Mouse (Mus musculus): ENCODE measurements around the gene Rbm19. TPM values are rescaled to one million over a fixed set of nuclear protein-coding genes. Genes with fewer than 3 reads are reported as not detected.

The Rbm19 gene
- polyA plus RNA-seq, 1 experiment from 2014 or later, result 27.6 TPM

DNA sequence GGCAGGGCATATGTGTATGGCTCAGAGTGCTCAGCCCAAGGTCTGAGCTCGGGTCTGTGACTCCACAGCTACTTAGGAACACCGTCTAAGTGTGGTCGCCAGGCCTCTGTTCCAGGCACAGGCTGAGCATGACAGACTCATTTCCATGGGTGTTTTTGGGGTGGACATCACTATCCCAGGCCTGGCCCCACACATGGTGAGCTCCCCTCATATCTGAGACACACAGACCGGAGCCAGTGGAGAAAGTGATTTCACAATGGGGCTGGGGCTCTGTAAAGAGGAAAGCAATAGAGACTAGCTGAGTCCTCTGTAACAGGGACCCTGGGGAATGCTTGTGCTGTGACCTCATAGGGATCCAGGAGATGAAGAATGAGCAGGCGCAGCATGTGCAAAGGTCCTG lies 20.8 kb downstream of the Rbm19 start:
- 92% methylated on average over 5 of the region's 5 CpGs for WGBS
- Histone ChIP-seq H3K4me1 (replicated peaks) (peaks cover 23% of the 10 kb centered on the region), H3K27me3 (ENCODE audit: insufficient read depth, poor library complexity, severe bottlenecking) (0 out of 2 replicates have a peak, but pooled peaks cover 6% of the 10 kb centered on the region), H3K27ac (peak overlapping the region; percentile 77; the same call in 1 of the 2 replicates), H3K4me3 (no peak overlapping the region), H3K36me3 (peaks cover 79% of the 10 kb centered on the region), H3K9me3 (no peaks in the 10 kb centered on the region)
- no peak for DNase-seq (ENCODE audit: low spot score)

DNA sequence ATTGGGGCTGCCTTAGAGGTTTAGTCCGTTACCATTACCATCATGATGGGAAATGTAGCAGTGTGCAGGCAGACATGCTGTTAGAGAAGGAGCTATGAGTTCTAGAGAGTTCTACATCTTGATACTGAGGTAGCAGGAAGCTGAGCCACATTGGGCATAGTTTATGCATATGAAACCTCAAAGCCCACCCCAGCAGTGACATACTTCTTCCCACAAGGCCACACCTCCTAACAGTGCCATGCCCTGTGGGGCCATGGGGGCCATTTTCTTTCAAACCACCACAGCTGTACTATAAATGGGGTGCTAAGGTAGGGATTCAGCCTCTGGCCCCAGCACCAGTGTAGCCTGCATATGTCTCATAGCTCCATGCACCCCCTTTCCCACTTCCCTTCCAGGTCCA lies 21.6 kb downstream of the Rbm19 start:
- no peaks in the 10 kb centered on the region for H3K9me3 ChIP-seq
- H3K27me3 ChIP-seq (ENCODE audit: insufficient read depth, poor library complexity, severe bottlenecking), result 0 out of 2 replicates have a peak, but pooled peaks cover 6% of the 10 kb centered on the region
- 98% methylated on average over 1 of the region's 1 CpGs for WGBS
- peaks cover 23% of the 10 kb centered on the region for H3K4me1 ChIP-seq (replicated peaks)
- peak overlapping the region; percentile 2; the same call in 1 of the 2 replicates for H3K4me3 ChIP-seq
- peak overlapping the region; percentile 69 for H3K27ac ChIP-seq
- peaks cover 78% of the 10 kb centered on the region for H3K36me3 ChIP-seq
- DNase-seq (ENCODE audit: low spot score), result no peak

GRCm38 (mm10) chr5:120138406-120138805 lies 22.1 kb downstream of the Rbm19 start:
- DNase-seq (ENCODE audit: low spot score), result no peak
- H3K36me3 ChIP-seq, result peaks cover 77% of the 10 kb centered on the region
- H3K27ac ChIP-seq, result peak overlapping the region; percentile 69
- H3K4me1 ChIP-seq (replicated peaks), result peaks cover 23% of the 10 kb centered on the region
- H3K9me3 ChIP-seq, result no peaks in the 10 kb centered on the region
- H3K4me3 ChIP-seq, result peak overlapping the region; percentile 2; the same call in 1 of the 2 replicates
- 87% methylated on average over 3 of the region's 3 CpGs for WGBS
- H3K27me3 ChIP-seq (ENCODE audit: insufficient read depth, poor library complexity, severe bottlenecking), result 0 out of 2 replicates have a peak, but pooled peaks cover 6% of the 10 kb centered on the region

DNA sequence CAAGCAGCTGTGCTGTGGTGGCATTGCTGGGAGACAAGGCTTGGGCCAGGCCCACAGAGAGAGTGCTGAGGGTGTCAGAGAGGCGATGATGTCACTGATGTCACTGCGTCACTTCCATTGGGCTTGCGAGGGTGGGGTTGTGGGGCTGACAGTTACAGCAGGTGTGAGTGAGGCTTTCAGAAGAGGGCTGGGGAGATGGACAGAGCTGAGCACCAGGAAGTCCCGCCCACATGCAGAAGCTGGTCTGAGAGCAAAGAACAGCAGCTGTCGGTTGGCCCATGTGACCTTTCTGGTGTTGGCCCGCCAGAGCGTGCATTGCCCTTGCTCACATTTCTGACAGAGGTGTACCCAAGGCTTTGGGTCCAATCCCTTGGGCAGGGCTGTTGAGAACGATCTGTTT lies 23.0 kb downstream of the Rbm19 start:
- Histone ChIP-seq H3K27me3 (ENCODE audit: insufficient read depth, poor library complexity, severe bottlenecking) (peaks cover 6% of the 10 kb centered on the region; the same call in 1 of the 2 replicates), H3K4me3 (no peak overlapping the region), H3K27ac (peak overlapping the region; percentile 69), H3K9me3 (no peaks in the 10 kb centered on the region), H3K4me1 (replicated peaks) (peaks cover 23% of the 10 kb centered on the region), H3K36me3 (peaks cover 77% of the 10 kb centered on the region)
- DNase-seq (ENCODE audit: low spot score), result peak; percentile 27
- WGBS, result 67% methylated on average over 8 of the region's 8 CpGs

- Histone ChIP-seq H3K4me1 (replicated peaks) (peaks cover 31% of the 10 kb centered on the region), H3K27me3 (ENCODE audit: insufficient read depth, poor library complexity, severe bottlenecking) (peaks cover 24% of the 10 kb centered on the region; the same call in 1 of the 2 replicates), H3K27ac (no peak overlapping the region), H3K9me3 (no peaks in the 10 kb centered on the region), H3K36me3 (peaks cover 63% of the 10 kb centered on the region), H3K4me3 (no peak overlapping the region)
- 55% methylated on average over 7 of the region's 7 CpGs for WGBS
- DNase-seq (ENCODE audit: low spot score), result no peak
Observed at GRCm38 (mm10) chr5:120143941-120144340, 27.7 kb downstream of the Rbm19 start.

- H3K36me3 ChIP-seq, result peaks cover 71% of the 10 kb centered on the region
- peak overlapping the region; percentile 85 for H3K27ac ChIP-seq
- H3K27me3 ChIP-seq (ENCODE audit: insufficient read depth, poor library complexity, severe bottlenecking), result peaks cover 26% of the 10 kb centered on the region; the same call in 1 of the 2 replicates
- peaks cover 26% of the 10 kb centered on the region for H3K4me1 ChIP-seq (replicated peaks)
- no peaks in the 10 kb centered on the region for H3K9me3 ChIP-seq
- no peak overlapping the region for H3K4me3 ChIP-seq
- no peak for DNase-seq (ENCODE audit: low spot score)
- 56% methylated on average over 19 of the region's 19 CpGs for WGBS
Observed at GRCm38 (mm10) chr5:120145371-120146050, 29.2 kb downstream of the Rbm19 start.

DNA sequence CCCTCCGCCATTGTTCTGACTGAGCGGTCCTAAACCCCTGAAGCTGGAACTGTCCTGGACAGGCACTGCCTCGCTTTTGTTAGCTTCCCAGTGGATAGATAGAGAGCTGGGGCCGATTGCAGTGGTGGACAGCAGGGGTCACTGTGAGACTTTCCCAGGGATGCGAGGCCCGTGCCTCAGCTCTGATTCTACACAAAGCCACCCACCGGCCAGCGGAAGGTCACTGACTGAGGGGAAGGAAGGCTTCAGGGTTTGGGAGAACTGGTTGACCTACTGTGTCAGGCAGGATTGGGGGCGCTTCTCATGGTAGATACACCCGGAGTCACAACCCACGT lies 29.8 kb downstream of the Rbm19 start:
- Histone ChIP-seq H3K9me3 (no peaks in the 10 kb centered on the region), H3K27me3 (ENCODE audit: insufficient read depth, poor library complexity, severe bottlenecking) (peaks cover 24% of the 10 kb centered on the region; the same call in 1 of the 2 replicates), H3K4me3 (no peak overlapping the region), H3K4me1 (replicated peaks) (peaks cover 26% of the 10 kb centered on the region), H3K36me3 (peaks cover 71% of the 10 kb centered on the region), H3K27ac (peak overlapping the region; percentile 85)
- DNase-seq (ENCODE audit: low spot score), result peak; percentile 78
- WGBS, result 37% methylated on average over 11 of the region's 11 CpGs

- Histone ChIP-seq H3K4me1 (replicated peaks) (peaks cover 27% of the 10 kb centered on the region), H3K27ac (peak overlapping the region; percentile 85; the same call in 1 of the 2 replicates), H3K4me3 (no peak overlapping the region), H3K9me3 (no peaks in the 10 kb centered on the region), H3K27me3 (ENCODE audit: insufficient read depth, poor library complexity, severe bottlenecking) (peaks cover 22% of the 10 kb centered on the region; the same call in 1 of the 2 replicates), H3K36me3 (peaks cover 66% of the 10 kb centered on the region)
- 64% methylated on average over 3 of the region's 3 CpGs for WGBS
- DNase-seq (ENCODE audit: low spot score), result no peak
Observed at GRCm38 (mm10) chr5:120146909-120147308, 30.6 kb downstream of the Rbm19 start.

- H3K36me3 ChIP-seq, result peaks cover 60% of the 10 kb centered on the region
- WGBS, result 93% methylated on average over 9 of the region's 9 CpGs
- no peak overlapping the region for H3K4me3 ChIP-seq
- DNase-seq (ENCODE audit: low spot score), result no peak
- peaks cover 22% of the 10 kb centered on the region; the same call in 1 of the 2 replicates for H3K27me3 ChIP-seq (ENCODE audit: insufficient read depth, poor library complexity, severe bottlenecking)
- H3K27ac ChIP-seq, result 0 out of 2 replicates have a peak overlapping the region, but pooled peaks have one; percentile 85
- peaks cover 31% of the 10 kb centered on the region for H3K4me1 ChIP-seq (replicated peaks)
- no peaks in the 10 kb centered on the region for H3K9me3 ChIP-seq
Observed at GRCm38 (mm10) chr5:120148246-120148645, 32.0 kb downstream of the Rbm19 start.

GRCm38 (mm10) chr5:120151145-120151544 lies 34.9 kb downstream of the Rbm19 start:
- H3K36me3 ChIP-seq, result peaks cover 42% of the 10 kb centered on the region
- H3K27ac ChIP-seq, result no peak overlapping the region
- no peak overlapping the region for H3K4me3 ChIP-seq
- DNase-seq (ENCODE audit: low spot score), result no peak
- 74% methylated on average over 4 of the region's 4 CpGs for WGBS
- H3K9me3 ChIP-seq, result no peaks in the 10 kb centered on the region
- peaks cover 22% of the 10 kb centered on the region; the same call in 1 of the 2 replicates for H3K27me3 ChIP-seq (ENCODE audit: insufficient read depth, poor library complexity, severe bottlenecking)
- H3K4me1 ChIP-seq (replicated peaks), result peaks cover 38% of the 10 kb centered on the region

GRCm38 (mm10) chr5:120153140-120153539 lies 36.9 kb downstream of the Rbm19 start:
- H3K9me3 ChIP-seq, result no peaks in the 10 kb centered on the region
- H3K4me3 ChIP-seq, result no peak overlapping the region
- 88% methylated on average over 3 of the region's 3 CpGs for WGBS
- H3K27me3 ChIP-seq (ENCODE audit: insufficient read depth, poor library complexity, severe bottlenecking), result peaks cover 6% of the 10 kb centered on the region; the same call in 1 of the 2 replicates
- no peak overlapping the region for H3K27ac ChIP-seq
- H3K36me3 ChIP-seq, result peaks cover 36% of the 10 kb centered on the region
- DNase-seq (ENCODE audit: low spot score), result no peak
- H3K4me1 ChIP-seq (replicated peaks), result peaks cover 30% of the 10 kb centered on the region

- WGBS, result 70% methylated on average over 10 of the region's 10 CpGs
- Histone ChIP-seq H3K36me3 (peaks cover 13% of the 10 kb centered on the region; the same call in 1 of the 2 replicates), H3K27ac (peak overlapping the region; percentile 71), H3K9me3 (no peaks in the 10 kb centered on the region), H3K27me3 (ENCODE audit: insufficient read depth, poor library complexity, severe bottlenecking) (0 out of 2 replicates have a peak, but pooled peaks cover under 1% of the 10 kb centered on the region), H3K4me1 (replicated peaks) (peaks cover 30% of the 10 kb centered on the region), H3K4me3 (no peak overlapping the region)
- no peak for DNase-seq (ENCODE audit: low spot score)
Observed at GRCm38 (mm10) chr5:120155672-120156071, 39.4 kb downstream of the Rbm19 start.

- peaks cover 9% of the 10 kb centered on the region; the same call in 1 of the 2 replicates for H3K36me3 ChIP-seq
- 69% methylated on average over 21 of the region's 21 CpGs for WGBS
- H3K9me3 ChIP-seq, result no peaks in the 10 kb centered on the region
- peaks cover 30% of the 10 kb centered on the region for H3K4me1 ChIP-seq (replicated peaks)
- H3K27me3 ChIP-seq (ENCODE audit: insufficient read depth, poor library complexity, severe bottlenecking), result no peaks in the 10 kb centered on the region
- DNase-seq (ENCODE audit: low spot score), result no peak
- H3K4me3 ChIP-seq, result no peak overlapping the region
- peak overlapping the region; percentile 71 for H3K27ac ChIP-seq
Observed at GRCm38 (mm10) chr5:120156166-120156909, 40.1 kb downstream of the Rbm19 start.

Data from hindbrain, embryonic 10.5 days (tissue).